Mouse (Mus musculus): Measurements from ENCODE around the gene Fbxo6. TPM values are rescaled to one million over a fixed set of nuclear protein-coding genes. Genes with fewer than 3 reads are reported as not detected.
"Not testable (repeated sequence)": the region's sequence is repeated elsewhere in the genome, so short reads cannot be mapped to it uniquely, and the experiment has no call there.

The Fbxo6 gene
- polyA plus RNA-seq, 1 experiment from 2014 or later = 24.5 TPM

- ATAC-seq (replicated peaks; ENCODE audit: insufficient number of reproducible peaks, low FRiP score, low TSS enrichment) = no peak
- Histone ChIP-seq H3K27me3 (ENCODE audit: control insufficient read depth, insufficient read depth, low read length) (peaks cover 54% of the 10 kb centered on the region), H3K4me2 (no peak overlapping the region)
Observed at GRCm38 (mm10) chr4:148177716-148178115, 25.8 kb upstream of the Fbxo6 start.

GRCm38 (mm10) chr4:148176603-148177002 is 24.7 kb upstream of the Fbxo6 start:
- ATAC-seq (replicated peaks; ENCODE audit: insufficient number of reproducible peaks, low FRiP score, low TSS enrichment); H3K4me2 ChIP-seq; H3K36me3 ChIP-seq (ENCODE audit: control insufficient read depth, insufficient read depth, low read length); H3K9me3 ChIP-seq (replicated peaks; ENCODE audit: control insufficient read depth, low read length); H3K4me3 ChIP-seq (ENCODE audit: low read depth, low read length); H3K27ac ChIP-seq (ENCODE audit: low read depth, low read length); H3K9ac ChIP-seq (ENCODE audit: low read depth, low read length); H3K4me1 ChIP-seq (ENCODE audit: control insufficient read depth, insufficient read depth, low read length): not testable (repeated sequence)
- peaks cover 63% of the 10 kb centered on the region for H3K27me3 ChIP-seq (ENCODE audit: control insufficient read depth, insufficient read depth, low read length)
- WGBS (ENCODE audit: insufficient replicate concordance) = 61% methylated on average over 5 of the region's 6 CpGs

More at GRCm38 (mm10) chr4:148177716-148178115, 25.8 kb upstream of the Fbxo6 start:
- Histone ChIP-seq H3K4me1 (ENCODE audit: control insufficient read depth, insufficient read depth, low read length) (no peaks in the 10 kb centered on the region), H3K4me3 (ENCODE audit: low read depth, low read length) (no peak overlapping the region), H3K27ac (ENCODE audit: low read depth, low read length) (no peak overlapping the region; the same call in 1 of the 2 replicates), H3K9me3 (replicated peaks; ENCODE audit: control insufficient read depth, low read length) (no peaks in the 10 kb centered on the region; the same call in 1 of the 2 replicates), H3K36me3 (ENCODE audit: control insufficient read depth, insufficient read depth, low read length) (no peaks in the 10 kb centered on the region), H3K9ac (ENCODE audit: low read depth, low read length) (no peak overlapping the region)

- Histone ChIP-seq H3K4me1 (ENCODE audit: control insufficient read depth, insufficient read depth, low read length) (no peaks in the 10 kb centered on the region), H3K4me3 (ENCODE audit: low read depth, low read length) (no peak overlapping the region), H3K4me2 (no peak overlapping the region), H3K27me3 (ENCODE audit: control insufficient read depth, insufficient read depth, low read length) (peaks cover 80% of the 10 kb centered on the region), H3K36me3 (ENCODE audit: control insufficient read depth, insufficient read depth, low read length) (no peaks in the 10 kb centered on the region), H3K9ac (ENCODE audit: low read depth, low read length) (no peak overlapping the region), H3K9me3 (replicated peaks; ENCODE audit: control insufficient read depth, low read length) (no peaks in the 10 kb centered on the region; the same call in 1 of the 2 replicates), H3K27ac (ENCODE audit: low read depth, low read length) (no peak overlapping the region)
- 6% methylated on average over 12 of the region's 12 CpGs for WGBS (ENCODE audit: insufficient replicate concordance)
- ATAC-seq (replicated peaks; ENCODE audit: insufficient number of reproducible peaks, low FRiP score, low TSS enrichment) = no peak
Observed at GRCm38 (mm10) chr4:148174495-148174862, 22.5 kb upstream of the Fbxo6 start.

- Histone ChIP-seq H3K4me3 (ENCODE audit: low read depth, low read length) (no peak overlapping the region), H3K27ac (ENCODE audit: low read depth, low read length) (no peak overlapping the region), H3K36me3 (ENCODE audit: control insufficient read depth, insufficient read depth, low read length) (no peaks in the 10 kb centered on the region), H3K9ac (ENCODE audit: low read depth, low read length) (no peak overlapping the region), H3K4me2 (no peak overlapping the region), H3K27me3 (ENCODE audit: control insufficient read depth, insufficient read depth, low read length) (peaks cover 80% of the 10 kb centered on the region), H3K4me1 (ENCODE audit: control insufficient read depth, insufficient read depth, low read length) (no peaks in the 10 kb centered on the region), H3K9me3 (replicated peaks; ENCODE audit: control insufficient read depth, low read length) (no peaks in the 10 kb centered on the region; the same call in 1 of the 2 replicates)
- 4% methylated on average over 30 of the region's 30 CpGs for WGBS (ENCODE audit: insufficient replicate concordance)
- ATAC-seq (replicated peaks; ENCODE audit: insufficient number of reproducible peaks, low FRiP score, low TSS enrichment) = no peak
Observed at GRCm38 (mm10) chr4:148173811-148174494, 22.0 kb upstream of the Fbxo6 start.

GRCm38 (mm10) chr4:148171261-148171660 is 19.3 kb upstream of the Fbxo6 start:
- 34% methylated on average over 3 of the region's 3 CpGs for WGBS (ENCODE audit: insufficient replicate concordance)

GRCm38 (mm10) chr4:148170842-148171241 is 18.9 kb upstream of the Fbxo6 start:
- WGBS (ENCODE audit: insufficient replicate concordance) = 3% methylated on average over 2 of the region's 2 CpGs
- ATAC-seq (replicated peaks; ENCODE audit: insufficient number of reproducible peaks, low FRiP score, low TSS enrichment) = no peak

More at GRCm38 (mm10) chr4:148171261-148171660, 19.3 kb upstream of the Fbxo6 start:
- no peak overlapping the region for H3K4me3 ChIP-seq (ENCODE audit: low read depth, low read length)
- H3K9ac ChIP-seq (ENCODE audit: low read depth, low read length) = no peak overlapping the region
- no peaks in the 10 kb centered on the region; the same call in 1 of the 2 replicates for H3K9me3 ChIP-seq (replicated peaks; ENCODE audit: control insufficient read depth, low read length)
- no peak for ATAC-seq (replicated peaks; ENCODE audit: insufficient number of reproducible peaks, low FRiP score, low TSS enrichment)
- no peaks in the 10 kb centered on the region for H3K36me3 ChIP-seq (ENCODE audit: control insufficient read depth, insufficient read depth, low read length)
- H3K27me3 ChIP-seq (ENCODE audit: control insufficient read depth, insufficient read depth, low read length) = peaks cover 73% of the 10 kb centered on the region
- H3K27ac ChIP-seq (ENCODE audit: low read depth, low read length) = no peak overlapping the region
- no peaks in the 10 kb centered on the region for H3K4me1 ChIP-seq (ENCODE audit: control insufficient read depth, insufficient read depth, low read length)
- H3K4me2 ChIP-seq = no peak overlapping the region

GRCm38 (mm10) chr4:148169586-148169985 is 17.6 kb upstream of the Fbxo6 start:
- Histone ChIP-seq H3K4me2 (no peak overlapping the region), H3K9me3 (replicated peaks; ENCODE audit: control insufficient read depth, low read length) (no peaks in the 10 kb centered on the region), H3K36me3 (ENCODE audit: control insufficient read depth, insufficient read depth, low read length) (no peaks in the 10 kb centered on the region), H3K4me3 (ENCODE audit: low read depth, low read length) (no peak overlapping the region), H3K27ac (ENCODE audit: low read depth, low read length) (no peak overlapping the region), H3K27me3 (ENCODE audit: control insufficient read depth, insufficient read depth, low read length) (peaks cover 73% of the 10 kb centered on the region), H3K9ac (ENCODE audit: low read depth, low read length) (no peak overlapping the region), H3K4me1 (ENCODE audit: control insufficient read depth, insufficient read depth, low read length) (no peaks in the 10 kb centered on the region; the same call in 1 of the 2 replicates)
- WGBS (ENCODE audit: insufficient replicate concordance) = 21% methylated on average over 15 of the region's 15 CpGs
- ATAC-seq (replicated peaks; ENCODE audit: insufficient number of reproducible peaks, low FRiP score, low TSS enrichment) = no peak

More at GRCm38 (mm10) chr4:148170842-148171241, 18.9 kb upstream of the Fbxo6 start:
- H3K9me3 ChIP-seq (replicated peaks; ENCODE audit: control insufficient read depth, low read length) = no peaks in the 10 kb centered on the region; the same call in 1 of the 2 replicates
- no peak overlapping the region for H3K4me2 ChIP-seq
- no peaks in the 10 kb centered on the region for H3K4me1 ChIP-seq (ENCODE audit: control insufficient read depth, insufficient read depth, low read length)
- no peak overlapping the region for H3K27ac ChIP-seq (ENCODE audit: low read depth, low read length)
- peaks cover 73% of the 10 kb centered on the region for H3K27me3 ChIP-seq (ENCODE audit: control insufficient read depth, insufficient read depth, low read length)
- H3K4me3 ChIP-seq (ENCODE audit: low read depth, low read length) = no peak overlapping the region
- H3K9ac ChIP-seq (ENCODE audit: low read depth, low read length) = no peak overlapping the region
- H3K36me3 ChIP-seq (ENCODE audit: control insufficient read depth, insufficient read depth, low read length) = no peaks in the 10 kb centered on the region

GRCm38 (mm10) chr4:148168287-148168686 is 16.3 kb upstream of the Fbxo6 start:
- Histone ChIP-seq H3K9ac (ENCODE audit: low read depth, low read length) (no peak overlapping the region), H3K36me3 (ENCODE audit: control insufficient read depth, insufficient read depth, low read length) (no peaks in the 10 kb centered on the region), H3K9me3 (replicated peaks; ENCODE audit: control insufficient read depth, low read length) (no peaks in the 10 kb centered on the region), H3K27me3 (ENCODE audit: control insufficient read depth, insufficient read depth, low read length) (peaks cover 73% of the 10 kb centered on the region), H3K4me1 (ENCODE audit: control insufficient read depth, insufficient read depth, low read length) (peaks cover 7% of the 10 kb centered on the region; the same call in 1 of the 2 replicates), H3K4me3 (ENCODE audit: low read depth, low read length) (no peak overlapping the region), H3K4me2 (no peak overlapping the region), H3K27ac (ENCODE audit: low read depth, low read length) (no peak overlapping the region)
- ATAC-seq (replicated peaks; ENCODE audit: insufficient number of reproducible peaks, low FRiP score, low TSS enrichment) = no peak
- 20% methylated on average over 7 of the region's 7 CpGs for WGBS (ENCODE audit: insufficient replicate concordance)

GRCm38 (mm10) chr4:148166986-148167385 is 15.0 kb upstream of the Fbxo6 start:
- Histone ChIP-seq H3K9ac (ENCODE audit: low read depth, low read length) (no peak overlapping the region), H3K36me3 (ENCODE audit: control insufficient read depth, insufficient read depth, low read length) (no peaks in the 10 kb centered on the region), H3K4me3 (ENCODE audit: low read depth, low read length) (no peak overlapping the region), H3K9me3 (replicated peaks; ENCODE audit: control insufficient read depth, low read length) (no peaks in the 10 kb centered on the region), H3K27ac (ENCODE audit: low read depth, low read length) (no peak overlapping the region), H3K4me2 (peak overlapping the region; percentile 34), H3K4me1 (ENCODE audit: control insufficient read depth, insufficient read depth, low read length) (peaks cover 7% of the 10 kb centered on the region; the same call in 1 of the 2 replicates), H3K27me3 (ENCODE audit: control insufficient read depth, insufficient read depth, low read length) (peaks cover 73% of the 10 kb centered on the region)
- no peak for ATAC-seq (replicated peaks; ENCODE audit: insufficient number of reproducible peaks, low FRiP score, low TSS enrichment)
- WGBS (ENCODE audit: insufficient replicate concordance) = 22% methylated on average over 4 of the region's 4 CpGs
